Mouse (Mus musculus) limb, embryonic 14.5 days (tissue): ENCODE results near the gene Prr5. TPM values are rescaled to one million over a fixed set of nuclear protein-coding genes. Genes with fewer than 3 reads are reported as not detected.

Experiments used
- ATAC-seq: fragments of 200-750 bp; cut with Nextera tagmentation; 2 replicates; pipeline ENCODE4 v1.8.0; 2017; ENCODE audit warnings: low read depth, moderate number of reproducible peaks, moderate TSS enrichment; ENCODE audit not compliant: low FRiP score
- DNase-seq: peaks from one replicate; pipeline ENCODE4 v3.0.0-alpha.2; 2015; ENCODE audit warnings: low spot score
- H3K27ac ChIP-seq: fragments of 300-500 bp; sonication (generic); replicated peaks from 2 replicates; pipeline ENCODE4 v1.5.1; 2014; ENCODE audit warnings: low read depth, mild to moderate bottlenecking, low read length, moderate library complexity, mixed read lengths
- H3K27me3 ChIP-seq: fragments of 300-500 bp; sonication (generic); 2 replicates; pipeline ENCODE4 v1.6.1; 2014; ENCODE audit warnings: low read length, mixed read lengths; ENCODE audit not compliant: control insufficient read depth, insufficient read depth
- H3K36me3 ChIP-seq: fragments of 300-500 bp; sonication (generic); 2 replicates; pipeline ENCODE4 v1.6.1; 2014; ENCODE audit warnings: mild to moderate bottlenecking, low read length, moderate library complexity, mixed read lengths; ENCODE audit not compliant: control insufficient read depth, insufficient read depth
- H3K4me1 ChIP-seq: fragments of 300-500 bp; sonication (generic); 2 replicates; pipeline ENCODE4 v1.6.1; 2014; ENCODE audit warnings: antibody characterized with exemption, low read length, mixed read lengths; ENCODE audit not compliant: control insufficient read depth, insufficient read depth
- H3K4me2 ChIP-seq: fragments of 300-500 bp; sonication (generic); replicated peaks from 2 replicates; pipeline ENCODE4 v1.6.1; 2014; ENCODE audit warnings: low read depth, mild to moderate bottlenecking, low read length, moderate library complexity; ENCODE audit not compliant: severe bottlenecking
- H3K4me3 ChIP-seq: fragments of 300-500 bp; sonication (generic); replicated peaks from 2 replicates; pipeline ENCODE4 v1.5.1; 2014; ENCODE audit warnings: low read length
- H3K9ac ChIP-seq: fragments of 300-500 bp; sonication (generic); 2 replicates; pipeline ENCODE4 v1.6.1; 2014; ENCODE audit warnings: mild to moderate bottlenecking, low read depth, low read length, moderate library complexity; ENCODE audit not compliant: severe bottlenecking
- H3K9me3 ChIP-seq: fragments of 300-500 bp; sonication (generic); 2 replicates; pipeline ENCODE4 v1.6.1; 2016; ENCODE audit warnings: low read length; ENCODE audit not compliant: control insufficient read depth
- POLR2A ChIP-seq: fragments of 200-500 bp; IDR thresholded peaks from 2 replicates; pipeline ENCODE4 v1.8.0; 2012; ENCODE audit warnings: inconsistent platforms, mild to moderate bottlenecking, moderate library complexity, borderline replicate concordance; ENCODE audit not compliant: insufficient read depth, insufficient read length; ENCODE audit errors: extremely low read depth
- WGBS: fragments of 180-500 bp; shearing (Covaris S2); extraction: QIAGEN DNeasy Blood & Tissue Kit; methylation state at CpG from one replicate; pipeline ENCODE4 v1.1.7; 2014; 5-methylcytosine and 5-hydroxymethylcytosine counted together
- polyA plus RNA-seq, 2 experiments: library from polyadenylated mRNA; depleted of rRNA in 1 of 2; stranded (reverse) in 1 of 2; unstranded in 1 of 2; fragments of >200 nt; fragmentation: Nextera tagmentation in 1 of 2; extraction: Ambion mirVana in 1 of 2; gene quantifications; 2 replicates each; pipeline versions ENCODE4 v1.2.1 to v1.2.3; 2012 to 2014

Prr5 gene
- polyA plus RNA-seq, 2 experiments = 29.7 to 41.4 TPM

DNA sequence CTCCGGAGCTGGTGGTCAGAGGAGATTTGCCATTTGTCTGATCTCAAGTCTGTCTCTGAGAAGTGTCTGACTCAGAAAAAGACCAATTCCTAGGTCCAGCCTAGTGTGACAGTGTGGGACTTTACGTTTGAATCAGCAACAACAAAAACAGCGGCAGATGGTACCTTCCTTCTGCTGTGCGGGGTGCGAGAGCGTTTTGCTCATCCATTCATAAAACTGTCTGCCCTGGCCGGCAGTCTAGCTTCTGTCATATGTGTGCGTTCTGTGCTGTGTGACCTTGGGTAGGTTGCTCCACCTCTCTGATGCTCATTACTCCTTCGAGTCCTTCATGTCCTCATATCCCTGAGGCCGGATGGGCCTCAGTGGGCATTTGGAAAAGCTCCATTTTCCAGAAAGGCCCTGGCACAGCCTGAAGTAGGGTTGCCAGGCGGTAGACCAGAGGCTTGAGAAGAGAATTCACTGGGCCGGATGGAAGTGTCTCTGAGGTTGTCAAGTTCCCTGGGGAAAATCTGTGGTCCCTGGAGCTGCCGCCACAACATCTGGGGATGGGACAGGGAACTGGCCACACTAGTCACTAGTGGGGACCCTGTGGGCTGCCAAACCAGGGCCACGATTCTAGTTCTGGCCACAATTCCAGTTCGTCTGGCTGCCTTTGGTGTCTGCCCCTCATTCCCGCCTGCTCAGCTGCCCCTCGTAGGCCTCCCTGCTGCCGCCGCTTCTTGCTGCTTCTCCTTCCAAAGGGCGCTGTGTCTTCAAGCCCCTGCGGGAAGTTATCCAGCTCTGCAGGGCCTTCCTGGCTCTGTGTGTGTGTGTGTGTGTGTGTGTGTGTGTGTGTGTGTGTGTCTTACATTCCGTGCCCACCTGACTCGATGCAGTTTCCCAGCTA, 594 bp downstream of the Prr5 start:
- TF ChIP-seq POLR2A = no peak
- Histone ChIP-seq H3K9ac (no peak overlapping the region), H3K27ac (no peak overlapping the region), H3K9me3 (no peaks in the 10 kb centered on the region), H3K36me3 (no peaks in the 10 kb centered on the region), H3K4me2 (no peak overlapping the region), H3K4me1 (no peaks in the 10 kb centered on the region), H3K27me3 (no peaks in the 10 kb centered on the region), H3K4me3 (no peak overlapping the region)
- WGBS = 85% methylated on average over 23 of the region's 23 CpGs
- no peak for DNase-seq
- ATAC-seq = no peak

DNA sequence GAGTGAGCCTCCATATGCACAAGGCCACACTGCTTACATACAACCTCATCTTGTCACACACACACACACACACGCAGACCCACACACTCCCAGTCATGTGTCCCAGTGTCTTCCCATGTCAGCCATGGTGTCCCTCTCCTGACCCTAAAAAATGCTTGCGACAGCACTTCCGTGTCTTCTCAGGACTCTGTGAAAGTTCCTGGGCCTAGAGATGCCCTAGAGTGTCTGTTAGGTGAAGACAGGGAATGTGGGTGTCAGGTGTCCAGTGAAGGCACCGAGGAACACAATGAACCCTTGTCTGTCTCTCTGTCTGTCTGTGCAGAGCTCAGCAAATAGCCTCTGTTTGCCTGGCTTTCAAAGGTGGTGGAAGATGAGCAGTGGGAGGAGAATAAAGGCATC, 1.2 kb downstream of the Prr5 start:
- TF ChIP-seq POLR2A = no peak
- Histone ChIP-seq H3K4me2 (no peak overlapping the region), H3K27me3 (no peaks in the 10 kb centered on the region), H3K4me3 (no peak overlapping the region), H3K27ac (no peak overlapping the region), H3K9me3 (no peaks in the 10 kb centered on the region), H3K4me1 (no peaks in the 10 kb centered on the region), H3K36me3 (no peaks in the 10 kb centered on the region), H3K9ac (no peak overlapping the region)
- DNase-seq (no peak), ATAC-seq (no peak)
- 75% methylated on average over 4 of the region's 4 CpGs for WGBS

DNA sequence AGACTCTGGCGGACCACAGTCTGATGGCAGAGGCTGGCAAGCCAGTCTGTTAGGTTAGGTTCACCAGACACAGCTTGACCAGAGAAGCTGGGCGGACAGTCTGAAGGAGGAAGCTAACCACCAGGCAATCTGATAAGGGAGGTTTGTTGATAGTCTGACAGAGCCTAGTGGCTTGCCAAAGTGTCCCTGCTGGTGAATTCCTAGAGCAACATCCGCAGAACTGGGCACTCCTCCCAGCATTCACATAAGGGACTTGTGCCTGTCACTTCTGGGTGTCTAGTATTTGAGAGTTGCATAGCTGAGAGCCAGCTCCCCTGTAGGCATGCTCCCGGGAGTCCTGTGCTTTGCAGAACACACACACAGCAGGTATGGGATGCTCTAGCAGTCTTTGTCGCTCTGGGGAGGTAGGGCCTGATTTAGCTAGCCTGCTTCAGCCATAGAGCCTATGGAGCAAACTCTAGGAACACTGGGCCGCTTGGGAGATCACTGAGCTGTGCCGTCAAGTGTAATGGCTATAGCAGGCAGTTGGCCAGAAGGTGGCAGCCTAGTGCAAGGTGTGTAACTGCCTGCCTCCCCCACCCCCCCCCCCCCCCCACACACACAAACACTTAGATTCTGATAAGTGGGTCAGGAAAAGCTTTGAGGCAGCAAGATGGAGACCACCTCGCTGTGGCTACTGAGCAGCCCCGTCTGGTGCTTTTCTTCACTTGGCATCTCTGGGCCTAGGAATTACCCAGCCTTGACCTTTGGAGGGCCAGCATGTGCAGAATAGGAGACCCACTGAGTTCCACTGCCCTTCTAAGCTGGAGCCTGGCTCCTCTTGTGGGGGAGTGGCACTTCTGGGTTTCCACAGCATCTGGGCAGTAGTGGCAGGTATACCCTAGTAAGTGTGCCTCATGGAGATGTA, 2.2 kb downstream of the Prr5 start:
- 50% methylated on average over 9 of the region's 9 CpGs for WGBS
- no peak overlapping the region for H3K4me3 ChIP-seq
- no peaks in the 10 kb centered on the region for H3K4me1 ChIP-seq
- H3K36me3 ChIP-seq = no peaks in the 10 kb centered on the region
- DNase-seq (peak; percentile 50), ATAC-seq (no peak)
- no peak overlapping the region for H3K9ac ChIP-seq
- no peak for TF ChIP-seq POLR2A
- no peaks in the 10 kb centered on the region for H3K9me3 ChIP-seq
- no peak overlapping the region for H3K4me2 ChIP-seq
- H3K27ac ChIP-seq = no peak overlapping the region
- no peaks in the 10 kb centered on the region for H3K27me3 ChIP-seq

DNA sequence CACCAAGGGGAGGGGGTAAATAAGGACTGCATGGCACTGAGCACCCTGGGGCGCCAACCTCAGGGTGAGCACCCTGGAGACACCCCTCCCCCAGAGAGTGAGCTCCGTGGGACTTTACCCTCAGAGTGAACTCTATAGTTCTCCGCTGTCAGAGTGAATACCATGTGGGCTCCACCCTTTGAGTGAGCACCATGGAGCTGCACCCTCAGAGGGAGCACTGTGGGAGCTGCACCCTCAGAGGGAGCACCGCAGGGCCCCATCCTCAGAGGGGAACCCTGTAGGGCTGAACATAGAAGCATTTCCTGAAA, 2.8 kb downstream of the Prr5 start:
- no peak overlapping the region for H3K4me3 ChIP-seq
- no peaks in the 10 kb centered on the region for H3K36me3 ChIP-seq
- 88% methylated on average over 4 of the region's 4 CpGs for WGBS
- TF ChIP-seq POLR2A = no peak
- no peak overlapping the region for H3K27ac ChIP-seq
- no peak overlapping the region for H3K9ac ChIP-seq
- H3K4me2 ChIP-seq = no peak overlapping the region
- no peaks in the 10 kb centered on the region for H3K27me3 ChIP-seq
- ATAC-seq (no peak), DNase-seq (no peak)
- no peaks in the 10 kb centered on the region for H3K9me3 ChIP-seq
- no peaks in the 10 kb centered on the region for H3K4me1 ChIP-seq

DNA sequence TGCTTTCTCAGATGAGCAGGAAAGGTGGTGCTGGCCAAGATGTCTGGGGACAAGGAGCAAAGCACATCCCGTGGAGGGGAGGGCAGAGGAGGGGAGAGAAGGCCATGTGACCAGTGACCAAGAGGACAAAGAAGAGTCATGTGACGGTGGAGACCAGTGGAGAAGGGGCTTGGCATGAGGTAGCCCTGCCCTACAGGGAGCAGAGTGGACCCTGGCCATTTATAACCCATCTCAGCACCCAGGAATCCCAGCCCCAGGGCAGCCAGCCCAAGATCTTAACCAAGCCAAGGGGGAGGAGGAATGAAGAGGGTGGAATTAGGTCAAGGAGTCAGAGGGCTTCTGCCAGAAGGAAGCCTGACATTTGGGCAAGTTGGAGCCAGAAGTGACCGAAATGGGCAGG, 3.2 kb downstream of the Prr5 start:
- TF ChIP-seq POLR2A = no peak
- Histone ChIP-seq H3K4me1 (no peaks in the 10 kb centered on the region), H3K4me2 (no peak overlapping the region), H3K9ac (no peak overlapping the region), H3K36me3 (no peaks in the 10 kb centered on the region), H3K4me3 (no peak overlapping the region), H3K9me3 (no peaks in the 10 kb centered on the region), H3K27me3 (no peaks in the 10 kb centered on the region), H3K27ac (no peak overlapping the region)
- ATAC-seq (no peak), DNase-seq (no peak)
- WGBS = 84% methylated on average over 3 of the region's 3 CpGs
